Mouse (Mus musculus): ENCODE measurements around the gene Mrpl54. TPM values are rescaled to one million over a fixed set of nuclear protein-coding genes. Genes with fewer than 3 reads are reported as not detected.
A peak's percentile ranks its signal among the peaks of the same experiment; 100 is the strongest.

Mrpl54 gene
- polyA plus RNA-seq, 1 experiment from 2014 or later, result 136 TPM

DNA sequence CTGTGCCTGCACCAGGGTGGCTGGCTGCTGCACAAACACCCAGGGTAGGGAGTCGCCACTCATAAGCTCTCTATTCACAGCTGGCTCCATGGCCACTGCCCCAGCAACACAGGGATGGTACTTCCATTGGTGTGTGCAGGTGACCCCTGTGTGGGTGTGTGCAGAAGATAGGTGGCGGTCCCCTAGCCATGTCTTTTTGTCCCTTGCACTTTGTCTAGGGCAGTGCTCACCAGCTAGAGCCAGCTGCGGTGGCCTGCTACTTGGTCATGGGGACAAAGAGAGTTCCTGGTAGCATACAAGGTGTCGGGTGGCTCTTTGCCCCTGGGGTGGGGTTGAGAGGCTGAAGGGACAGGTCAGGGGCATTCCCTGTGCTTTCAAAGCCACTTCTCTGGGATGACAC, 22.6 kb downstream of the Mrpl54 start:
- peak; percentile 15; the same call in 1 of the 2 replicates for ATAC-seq (ENCODE audit: low read depth)
- Histone ChIP-seq H3K36me3 (ENCODE audit: control insufficient read depth, insufficient read depth, low read length) (peaks cover 10% of the 10 kb centered on the region; the same call in 1 of the 2 replicates), H3K9me3 (ENCODE audit: control insufficient read depth, low read length) (no peaks in the 10 kb centered on the region), H3K27ac (ENCODE audit: low read depth, low read length) (no peak overlapping the region), H3K4me2 (ENCODE audit: low read depth, low read length) (no peak overlapping the region), H3K4me3 (ENCODE audit: low read depth, low read length) (no peak overlapping the region), H3K27me3 (ENCODE audit: control insufficient read depth, insufficient read depth, low read length) (peaks cover 4% of the 10 kb centered on the region; the same call in 1 of the 2 replicates), H3K4me1 (ENCODE audit: control insufficient read depth, insufficient read depth, low read length) (no peaks in the 10 kb centered on the region), H3K9ac (replicated peaks; ENCODE audit: low read depth, low read length) (no peak overlapping the region; the same call in 1 of the 2 replicates)
- 79% methylated on average over 4 of the region's 4 CpGs for WGBS

DNA sequence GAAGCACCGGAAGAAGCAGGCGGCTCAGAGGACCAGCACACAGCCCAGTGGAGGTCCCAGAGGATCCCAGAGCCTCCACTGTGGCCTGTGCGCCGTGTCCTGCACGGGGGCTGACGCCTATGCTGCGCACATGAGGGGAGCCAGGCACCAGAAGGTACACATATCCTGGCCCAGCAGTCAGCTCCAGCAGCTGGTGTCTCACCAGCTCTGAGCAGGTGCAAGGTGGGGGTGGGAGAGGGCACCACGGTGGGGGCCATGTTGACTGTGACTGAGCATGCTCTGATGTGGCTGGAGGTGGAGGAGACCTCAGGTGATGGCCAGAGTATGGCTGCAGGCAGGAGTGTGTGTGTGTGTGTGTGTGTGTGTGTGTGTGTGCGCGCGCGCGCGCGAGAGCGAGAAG, 24.7 kb downstream of the Mrpl54 start:
- H3K36me3 ChIP-seq (ENCODE audit: control insufficient read depth, insufficient read depth, low read length), result 0 out of 2 replicates have a peak, but pooled peaks cover 5% of the 10 kb centered on the region
- H3K27ac ChIP-seq (ENCODE audit: low read depth, low read length), result no peak overlapping the region
- H3K4me1 ChIP-seq (ENCODE audit: control insufficient read depth, insufficient read depth, low read length), result no peaks in the 10 kb centered on the region
- H3K27me3 ChIP-seq (ENCODE audit: control insufficient read depth, insufficient read depth, low read length), result peaks cover 4% of the 10 kb centered on the region; the same call in 1 of the 2 replicates
- H3K4me3 ChIP-seq (ENCODE audit: low read depth, low read length), result no peak overlapping the region
- no peaks in the 10 kb centered on the region for H3K9me3 ChIP-seq (ENCODE audit: control insufficient read depth, low read length)
- no peak overlapping the region for H3K9ac ChIP-seq (replicated peaks; ENCODE audit: low read depth, low read length)
- no peak overlapping the region for H3K4me2 ChIP-seq (ENCODE audit: low read depth, low read length)
- WGBS, result 87% methylated on average over 16 of the region's 16 CpGs
- ATAC-seq (ENCODE audit: low read depth), result no peak

DNA sequence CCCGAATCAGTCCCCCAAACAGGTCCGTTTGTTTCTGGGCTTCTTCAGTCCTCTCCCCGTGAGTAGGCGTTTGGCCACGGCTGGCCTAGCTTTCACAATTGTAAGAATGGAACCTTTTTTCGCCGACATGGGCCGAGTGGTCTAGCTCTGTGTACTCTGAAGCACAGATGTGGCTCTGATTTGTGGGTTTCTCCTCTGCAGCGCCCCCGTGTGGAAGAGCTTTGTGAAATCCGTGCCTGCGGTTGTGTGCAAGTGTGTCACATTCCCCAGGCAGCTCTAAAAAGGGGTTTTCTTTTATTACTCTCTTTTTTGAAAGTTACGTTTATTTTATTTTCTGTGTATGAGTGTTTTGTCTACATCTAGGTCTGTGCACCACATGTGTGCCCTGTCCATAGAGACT, 25.9 kb downstream of the Mrpl54 start:
- H3K27me3 ChIP-seq (ENCODE audit: control insufficient read depth, insufficient read depth, low read length), result peaks cover 4% of the 10 kb centered on the region; the same call in 1 of the 2 replicates
- 20% methylated on average over 13 of the region's 13 CpGs for WGBS

DNA sequence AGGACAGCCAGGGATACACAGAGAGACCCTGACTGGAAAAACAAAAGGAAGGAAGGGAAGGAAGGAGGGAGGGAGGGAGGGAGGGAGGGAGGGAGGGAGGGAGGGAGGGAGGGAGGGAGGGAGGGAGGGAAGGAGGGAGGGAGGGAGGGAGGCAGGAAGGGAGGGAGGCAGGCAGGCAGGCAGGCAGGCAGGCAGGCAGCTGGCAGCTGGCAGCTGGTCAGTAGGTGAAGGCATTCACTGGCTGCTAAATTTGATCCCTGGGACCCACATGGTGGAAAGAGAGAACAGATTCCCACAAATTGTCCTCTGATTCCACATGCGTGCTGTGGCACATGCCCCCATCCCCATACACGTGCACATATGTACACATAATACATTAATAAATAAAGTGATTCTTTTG, 28.1 kb downstream of the Mrpl54 start:
- 74% methylated on average over 2 of the region's 2 CpGs for WGBS
- H3K36me3 ChIP-seq (ENCODE audit: control insufficient read depth, insufficient read depth, low read length), result no peaks in the 10 kb centered on the region
- no peak overlapping the region for H3K4me3 ChIP-seq (ENCODE audit: low read depth, low read length)
- H3K27me3 ChIP-seq (ENCODE audit: control insufficient read depth, insufficient read depth, low read length), result peaks cover 4% of the 10 kb centered on the region; the same call in 1 of the 2 replicates
- ATAC-seq (ENCODE audit: low read depth), result no peak
- H3K4me1 ChIP-seq (ENCODE audit: control insufficient read depth, insufficient read depth, low read length), result peaks cover 3% of the 10 kb centered on the region; the same call in 1 of the 2 replicates
- no peaks in the 10 kb centered on the region for H3K9me3 ChIP-seq (ENCODE audit: control insufficient read depth, low read length)
- H3K4me2 ChIP-seq (ENCODE audit: low read depth, low read length), result no peak overlapping the region
- no peak overlapping the region for H3K27ac ChIP-seq (ENCODE audit: low read depth, low read length)
- H3K9ac ChIP-seq (replicated peaks; ENCODE audit: low read depth, low read length), result no peak overlapping the region

More for the DNA sequence above, 25.9 kb downstream of the Mrpl54 start:
- no peak for ATAC-seq (ENCODE audit: low read depth)
- Histone ChIP-seq H3K4me1 (ENCODE audit: control insufficient read depth, insufficient read depth, low read length) (no peaks in the 10 kb centered on the region), H3K36me3 (ENCODE audit: control insufficient read depth, insufficient read depth, low read length) (0 out of 2 replicates have a peak, but pooled peaks cover under 1% of the 10 kb centered on the region), H3K9me3 (ENCODE audit: control insufficient read depth, low read length) (no peaks in the 10 kb centered on the region), H3K4me3 (ENCODE audit: low read depth, low read length) (no peak overlapping the region), H3K27ac (ENCODE audit: low read depth, low read length) (no peak overlapping the region), H3K9ac (replicated peaks; ENCODE audit: low read depth, low read length) (no peak overlapping the region), H3K4me2 (ENCODE audit: low read depth, low read length) (no peak overlapping the region)

DNA sequence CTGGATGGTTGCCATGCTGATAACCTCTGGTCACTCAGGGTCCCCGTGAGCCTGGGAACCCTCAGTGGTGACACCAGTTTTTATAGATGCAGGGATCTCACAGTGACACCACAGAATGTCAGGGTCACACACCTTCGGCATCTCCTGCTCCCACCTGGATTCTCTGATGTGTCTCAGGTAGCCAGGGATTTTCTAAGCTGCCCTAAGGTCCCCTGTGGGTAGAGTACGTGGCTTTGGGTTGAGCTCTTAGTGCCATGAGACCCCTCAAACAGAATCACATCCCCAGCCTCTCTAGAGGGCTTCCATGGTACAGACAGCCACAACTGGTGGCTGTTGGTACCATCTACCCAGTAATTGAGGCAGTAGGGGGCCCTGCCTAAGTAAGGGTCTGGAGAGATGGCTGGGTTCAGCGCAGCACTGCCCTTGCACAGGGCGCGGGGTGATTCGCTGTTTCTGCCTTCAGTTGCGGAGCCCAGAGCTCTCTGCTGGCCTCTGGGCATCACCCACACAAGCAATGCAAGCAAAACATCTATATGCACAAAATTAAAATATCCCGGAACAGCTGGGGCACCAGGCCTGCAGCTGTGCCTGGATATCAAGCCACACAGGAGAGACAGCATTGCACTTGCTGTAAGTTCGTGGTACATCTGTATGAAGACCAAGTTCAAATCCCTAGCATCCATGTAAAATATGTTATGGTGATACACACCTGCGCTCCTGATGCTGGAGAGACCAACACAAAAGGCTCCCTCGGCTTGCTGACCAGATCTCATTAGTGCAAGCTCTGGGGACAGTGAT, 30.1 kb downstream of the Mrpl54 start:
- Histone ChIP-seq H3K4me3 (ENCODE audit: low read depth, low read length) (no peak overlapping the region), H3K36me3 (ENCODE audit: control insufficient read depth, insufficient read depth, low read length) (no peaks in the 10 kb centered on the region), H3K27me3 (ENCODE audit: control insufficient read depth, insufficient read depth, low read length) (peaks cover 4% of the 10 kb centered on the region; the same call in 1 of the 2 replicates), H3K4me1 (ENCODE audit: control insufficient read depth, insufficient read depth, low read length) (peaks cover 8% of the 10 kb centered on the region), H3K27ac (ENCODE audit: low read depth, low read length) (no peak overlapping the region), H3K4me2 (ENCODE audit: low read depth, low read length) (no peak overlapping the region), H3K9ac (replicated peaks; ENCODE audit: low read depth, low read length) (no peak overlapping the region), H3K9me3 (ENCODE audit: control insufficient read depth, low read length) (no peaks in the 10 kb centered on the region)
- no peak for ATAC-seq (ENCODE audit: low read depth)
- WGBS, result 76% methylated on average over 12 of the region's 12 CpGs

DNA sequence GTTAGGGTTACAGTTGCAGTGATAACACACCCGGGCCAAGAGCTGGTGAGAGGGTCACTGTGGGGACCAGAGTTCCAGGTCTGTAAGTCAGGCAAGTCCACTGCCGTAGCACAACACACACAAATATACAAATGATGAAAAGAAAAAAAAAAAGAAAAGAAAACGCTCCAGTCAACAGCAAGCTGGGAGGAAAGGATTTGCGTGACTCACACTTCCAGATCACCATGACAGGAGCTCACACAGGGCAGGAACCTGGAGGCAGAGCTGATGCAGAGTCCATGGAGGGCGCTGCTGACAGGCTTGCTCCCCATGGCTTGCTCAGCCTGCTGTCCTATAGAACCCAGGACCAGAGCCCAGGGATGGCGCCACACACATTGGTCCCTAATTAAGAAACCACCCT, 32.5 kb downstream of the Mrpl54 start:
- WGBS, result 87% methylated on average over 6 of the region's 6 CpGs
- Histone ChIP-seq H3K9ac (replicated peaks; ENCODE audit: low read depth, low read length) (no peak overlapping the region), H3K4me2 (ENCODE audit: low read depth, low read length) (no peak overlapping the region), H3K27ac (ENCODE audit: low read depth, low read length) (no peak overlapping the region), H3K36me3 (ENCODE audit: control insufficient read depth, insufficient read depth, low read length) (no peaks in the 10 kb centered on the region), H3K4me1 (ENCODE audit: control insufficient read depth, insufficient read depth, low read length) (peaks cover 19% of the 10 kb centered on the region), H3K4me3 (ENCODE audit: low read depth, low read length) (no peak overlapping the region), H3K27me3 (ENCODE audit: control insufficient read depth, insufficient read depth, low read length) (no peaks in the 10 kb centered on the region), H3K9me3 (ENCODE audit: control insufficient read depth, low read length) (no peaks in the 10 kb centered on the region)
- ATAC-seq (ENCODE audit: low read depth), result no peak

DNA sequence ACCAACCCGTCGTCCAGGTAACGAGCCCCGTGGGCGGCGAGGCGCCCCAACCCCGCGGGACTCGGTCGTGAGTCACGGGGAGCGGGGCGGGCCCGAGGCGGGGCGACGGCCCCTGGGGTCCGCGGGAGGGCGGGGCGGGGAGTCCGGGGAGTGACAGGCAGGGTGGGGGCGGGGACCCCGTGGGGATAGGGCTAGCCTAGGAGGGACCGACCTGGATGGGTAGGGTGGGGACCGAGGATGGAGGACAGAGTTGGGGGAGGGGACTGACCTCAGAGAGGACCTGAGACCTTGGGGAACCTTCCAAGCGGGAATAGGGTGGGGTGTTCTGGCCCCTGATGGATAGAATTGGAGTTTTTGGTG, 33.5 kb downstream of the Mrpl54 start:
- Histone ChIP-seq H3K9me3 (ENCODE audit: control insufficient read depth, low read length) (no peaks in the 10 kb centered on the region), H3K4me3 (ENCODE audit: low read depth, low read length) (peak overlapping the region; percentile 64), H3K27ac (ENCODE audit: low read depth, low read length) (no peak overlapping the region; the same call in 1 of the 2 replicates), H3K9ac (replicated peaks; ENCODE audit: low read depth, low read length) (peak overlapping the region; percentile 78), H3K4me2 (ENCODE audit: low read depth, low read length) (peak overlapping the region; percentile 71), H3K27me3 (ENCODE audit: control insufficient read depth, insufficient read depth, low read length) (no peaks in the 10 kb centered on the region), H3K36me3 (ENCODE audit: control insufficient read depth, insufficient read depth, low read length) (no peaks in the 10 kb centered on the region), H3K4me1 (ENCODE audit: control insufficient read depth, insufficient read depth, low read length) (peaks cover 29% of the 10 kb centered on the region)
- ATAC-seq (ENCODE audit: low read depth), result peak; percentile 25
- under 1% methylated on average over 14 of the region's 28 CpGs for WGBS

DNA sequence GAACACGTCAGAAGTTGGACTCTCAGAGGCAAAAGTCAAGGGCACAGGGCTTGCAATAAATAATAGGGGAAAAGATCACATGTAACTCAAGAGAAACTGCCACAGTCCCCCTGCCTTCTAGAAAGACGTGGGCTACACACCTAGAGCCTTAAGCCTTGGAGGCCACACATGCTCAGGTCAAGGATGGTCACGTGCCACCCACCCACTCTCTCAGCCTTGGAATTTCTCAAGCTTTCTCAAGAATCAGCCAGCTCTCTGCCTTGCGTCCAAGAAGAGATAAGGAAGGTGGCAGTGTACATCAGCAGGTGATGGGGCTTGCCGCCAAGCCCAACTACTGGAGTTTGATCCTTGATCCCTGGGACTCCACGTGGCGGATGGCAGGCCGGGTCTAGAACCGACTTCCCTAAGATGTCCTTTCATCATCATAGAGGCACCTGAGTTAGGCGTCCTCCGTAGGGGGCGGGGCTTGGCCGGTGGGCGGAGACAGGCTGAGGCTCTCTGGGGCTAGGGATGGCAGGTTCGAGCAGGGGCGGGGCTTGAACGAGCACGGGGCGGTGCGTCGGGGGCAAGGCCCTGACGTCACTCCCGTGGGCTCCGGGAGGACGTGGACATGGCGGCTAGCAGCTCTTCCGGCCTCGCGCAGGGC, 34.0 kb downstream of the Mrpl54 start, which contains the start of gene Zfr2:
Gene Zfr2 (plus strand): TSS at position 576 of the 646 bp plus-strand sequence.
- ATAC-seq (ENCODE audit: low read depth), result peak; percentile 70
- peaks cover 33% of the 10 kb centered on the region for H3K4me1 ChIP-seq (ENCODE audit: control insufficient read depth, insufficient read depth, low read length)
- no peaks in the 10 kb centered on the region for H3K36me3 ChIP-seq (ENCODE audit: control insufficient read depth, insufficient read depth, low read length)
- peak within 1 kb of the TSS; percentile 71 for H3K4me2 ChIP-seq (ENCODE audit: low read depth, low read length)
- 10% methylated on average over 29 of the region's 29 CpGs for WGBS
- peak within 1 kb of the TSS; percentile 78 for H3K9ac ChIP-seq (replicated peaks; ENCODE audit: low read depth, low read length)
- H3K4me3 ChIP-seq (ENCODE audit: low read depth, low read length), result peak within 1 kb of the TSS; percentile 64
- H3K9me3 ChIP-seq (ENCODE audit: control insufficient read depth, low read length), result no peaks in the 10 kb centered on the region
- H3K27ac ChIP-seq (ENCODE audit: low read depth, low read length), result no peak within 1 kb of the TSS; the same call in 1 of the 2 replicates
- no peaks in the 10 kb centered on the region for H3K27me3 ChIP-seq (ENCODE audit: control insufficient read depth, insufficient read depth, low read length)

DNA sequence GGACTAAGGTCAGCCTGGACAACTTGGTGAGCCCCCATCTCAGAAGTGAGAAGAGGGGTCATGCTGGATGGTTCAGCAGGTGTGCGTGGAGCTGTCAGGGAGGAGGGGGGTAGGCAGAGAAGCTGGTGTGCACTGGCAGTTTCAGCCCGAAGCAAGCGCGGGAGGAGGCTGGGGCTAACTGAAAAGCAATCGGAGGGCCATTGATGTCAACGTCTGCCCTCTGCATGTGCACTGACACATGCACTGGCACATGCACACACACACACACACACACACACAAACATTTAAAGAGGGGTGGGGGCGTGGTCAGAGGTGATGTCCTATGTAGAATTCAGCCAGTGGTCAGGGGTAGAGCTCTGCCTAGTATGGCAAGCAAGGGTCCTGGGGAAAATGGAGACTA, 35.3 kb downstream of the Mrpl54 start:
- no peaks in the 10 kb centered on the region for H3K36me3 ChIP-seq (ENCODE audit: control insufficient read depth, insufficient read depth, low read length)
- H3K27ac ChIP-seq (ENCODE audit: low read depth, low read length), result peak overlapping the region; percentile 90
- ATAC-seq (ENCODE audit: low read depth), result no peak
- peak overlapping the region; percentile 83; the same call in 1 of the 2 replicates for H3K4me2 ChIP-seq (ENCODE audit: low read depth, low read length)
- H3K27me3 ChIP-seq (ENCODE audit: control insufficient read depth, insufficient read depth, low read length), result no peaks in the 10 kb centered on the region
- H3K4me1 ChIP-seq (ENCODE audit: control insufficient read depth, insufficient read depth, low read length), result peaks cover 33% of the 10 kb centered on the region
- peak overlapping the region; percentile 73; the same call in 1 of the 2 replicates for H3K4me3 ChIP-seq (ENCODE audit: low read depth, low read length)
- 53% methylated on average over 7 of the region's 7 CpGs for WGBS
- H3K9ac ChIP-seq (replicated peaks; ENCODE audit: low read depth, low read length), result 0 out of 2 replicates have a peak overlapping the region, but pooled peaks have one; percentile 11
- H3K9me3 ChIP-seq (ENCODE audit: control insufficient read depth, low read length), result no peaks in the 10 kb centered on the region

Data from neural tube, embryonic 14.5 days (tissue).